Mouse (Mus musculus) heart, postnatal 0 days (tissue): Measurements from ENCODE around the gene Flvcr1.

ENCODE experiments used
- CTCF ChIP-seq: IDR thresholded peaks from 2 replicates; pipeline ENCODE4 v1.5.1; 2016; ENCODE audit warnings: antibody characterized with exemption, control low read depth, low read depth
- EP300 ChIP-seq: IDR thresholded peaks from 2 replicates; pipeline ENCODE4 v1.6.1; 2016; ENCODE audit warnings: antibody characterized with exemption, low read depth

DNA sequence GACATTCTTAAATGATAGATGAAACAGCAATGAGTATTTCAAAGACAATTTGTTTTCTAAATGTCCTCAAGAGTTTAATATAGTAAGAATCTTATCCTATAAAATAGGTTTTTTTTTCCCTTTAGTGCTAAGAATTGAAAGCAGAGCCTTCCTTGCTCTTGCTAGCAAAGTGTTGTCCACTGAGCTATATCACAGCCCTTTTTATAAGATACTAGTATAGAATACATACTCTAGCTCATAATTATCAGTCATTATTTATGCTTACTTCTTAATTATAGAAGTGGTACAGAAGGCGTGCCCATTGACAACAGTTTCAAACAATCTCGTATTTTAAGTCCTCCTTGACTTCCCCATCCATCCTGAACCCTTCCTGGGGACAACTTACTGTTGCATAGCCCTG is 38.6 kb upstream of the Flvcr1 start:
- TF ChIP-seq CTCF, result no peak
- TF ChIP-seq EP300, result no peak
